Mouse (Mus musculus) liver, embryonic 12.5 days (tissue): ENCODE measurements around the gene Cpn2. TPM values are rescaled to one million over a fixed set of nuclear protein-coding genes. Genes with fewer than 3 reads are reported as not detected.
A peak's percentile ranks its signal among the peaks of the same experiment; 100 is the strongest.

ENCODE experiments used
- ATAC-seq: fragments of 200-750 bp; cut with Nextera tagmentation; 2 replicates; pipeline ENCODE4 v1.8.0; 2017; ENCODE audit warnings: moderate number of reproducible peaks, mild to moderate bottlenecking, moderate library complexity
- H3K27ac ChIP-seq: fragments of 300-500 bp; sonication (generic); 2 replicates; pipeline ENCODE4 v1.5.1; 2016; ENCODE audit warnings: mild to moderate bottlenecking
- H3K27me3 ChIP-seq: fragments of 300-500 bp; sonication (generic); replicated peaks from 2 replicates; pipeline ENCODE4 v1.6.1; 2016; ENCODE audit warnings: mild to moderate bottlenecking, moderate library complexity
- H3K36me3 ChIP-seq: fragments of 300-500 bp; sonication (generic); 2 replicates; pipeline ENCODE4 v1.6.1; 2016; ENCODE audit warnings: mild to moderate bottlenecking, moderate library complexity
- H3K4me1 ChIP-seq: fragments of 300-500 bp; sonication (generic); 2 replicates; pipeline ENCODE4 v1.6.1; 2016
- H3K4me2 ChIP-seq: fragments of 300-500 bp; sonication (generic); 2 replicates; pipeline ENCODE4 v1.6.1; 2016; ENCODE audit warnings: mild to moderate bottlenecking, moderate library complexity
- H3K4me3 ChIP-seq: fragments of 300-500 bp; sonication (generic); 2 replicates; pipeline ENCODE4 v1.5.1; 2016; ENCODE audit warnings: mild to moderate bottlenecking, moderate library complexity
- H3K9ac ChIP-seq: fragments of 300-500 bp; sonication (generic); 2 replicates; pipeline ENCODE4 v1.6.1; 2016; ENCODE audit warnings: mild to moderate bottlenecking, moderate library complexity
- H3K9me3 ChIP-seq: fragments of 300-500 bp; sonication (generic); replicated peaks from 2 replicates; pipeline ENCODE4 v1.6.1; 2016; ENCODE audit warnings: mild to moderate bottlenecking, moderate library complexity
- WGBS: fragments of 180-500 bp; shearing (Covaris S2); methylation state at CpG from one replicate; pipeline ENCODE4 v1.1.7; 2016; ENCODE audit not compliant: insufficient replicate concordance; 5-methylcytosine and 5-hydroxymethylcytosine counted together
- polyA plus RNA-seq: library from polyadenylated mRNA; unstranded; fragments of >200 nt; fragmentation: Nextera tagmentation; extraction: Ambion mirVana; gene quantifications from 2 replicates; pipeline ENCODE4 v1.2.1, GENCODE M21; 2016

Cpn2 gene
- 1.5 and 1.6 TPM in 2 replicates for polyA plus RNA-seq

DNA sequence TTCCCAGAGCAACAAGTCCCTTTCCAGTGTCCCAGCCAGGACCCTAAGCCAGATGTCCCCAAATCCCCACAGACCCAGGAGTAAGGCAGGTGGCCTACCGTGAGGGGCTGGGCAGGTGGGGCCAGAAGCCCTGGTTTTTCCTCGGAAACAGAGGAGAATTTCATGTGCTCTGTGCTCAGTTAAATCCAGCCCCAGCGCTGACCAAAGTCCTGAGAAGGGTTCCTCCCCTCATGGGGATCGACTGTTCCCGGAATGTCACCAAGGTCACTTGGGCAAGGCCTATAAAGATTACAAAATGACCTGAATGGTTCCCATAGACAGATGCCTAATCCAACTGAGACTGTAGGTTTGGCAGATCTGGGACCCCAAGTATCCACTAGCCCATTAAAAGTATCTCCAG is at the start of gene Cpn2:
Cpn2 (minus strand) TSS at position 141 of the 400 bp plus-strand sequence.
- Histone ChIP-seq H3K27ac (peak within 1 kb of the TSS; percentile 42; the same call in 1 of the 2 replicates), H3K4me1 (peaks cover 11% of the 10 kb centered on the region; the same call in 1 of the 2 replicates), H3K9ac (peak within 1 kb of the TSS; percentile 39; the same call in 1 of the 2 replicates), H3K9me3 (no peaks in the 10 kb centered on the region), H3K27me3 (no peaks in the 10 kb centered on the region), H3K4me2 (peak within 1 kb of the TSS; percentile 32), H3K36me3 (no peaks in the 10 kb centered on the region), H3K4me3 (peak within 1 kb of the TSS; percentile 16; the same call in 1 of the 2 replicates)
- no peak for ATAC-seq
- 66% methylated on average over 5 of the region's 5 CpGs for WGBS

DNA sequence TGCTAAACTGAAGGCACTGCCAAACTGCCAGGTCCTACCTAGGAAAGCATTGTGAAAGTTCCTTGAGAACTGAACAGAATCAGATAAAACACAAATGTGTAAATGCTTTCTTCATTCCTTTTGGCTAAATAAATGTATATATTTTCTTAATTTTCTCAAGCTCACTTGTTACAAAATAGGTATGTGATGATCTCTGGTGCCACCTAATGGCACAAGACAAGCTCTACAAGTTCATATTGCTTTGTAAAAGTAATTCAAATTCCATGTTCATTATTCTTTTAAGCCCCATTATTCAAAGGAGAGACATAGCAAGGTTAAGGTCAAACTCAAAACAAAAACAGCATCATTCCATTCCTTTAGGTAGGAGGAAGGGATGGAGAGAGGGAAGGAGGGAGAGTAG is 46.9 kb upstream of the Cpn2 start:
- no peak for ATAC-seq
- no peak overlapping the region for H3K4me2 ChIP-seq
- peaks cover 14% of the 10 kb centered on the region for H3K27me3 ChIP-seq
- H3K36me3 ChIP-seq = peaks cover 48% of the 10 kb centered on the region
- H3K27ac ChIP-seq = no peak overlapping the region
- no peaks in the 10 kb centered on the region for H3K9me3 ChIP-seq
- no peak overlapping the region for H3K4me3 ChIP-seq
- H3K9ac ChIP-seq = no peak overlapping the region
- H3K4me1 ChIP-seq = peaks cover 29% of the 10 kb centered on the region

DNA sequence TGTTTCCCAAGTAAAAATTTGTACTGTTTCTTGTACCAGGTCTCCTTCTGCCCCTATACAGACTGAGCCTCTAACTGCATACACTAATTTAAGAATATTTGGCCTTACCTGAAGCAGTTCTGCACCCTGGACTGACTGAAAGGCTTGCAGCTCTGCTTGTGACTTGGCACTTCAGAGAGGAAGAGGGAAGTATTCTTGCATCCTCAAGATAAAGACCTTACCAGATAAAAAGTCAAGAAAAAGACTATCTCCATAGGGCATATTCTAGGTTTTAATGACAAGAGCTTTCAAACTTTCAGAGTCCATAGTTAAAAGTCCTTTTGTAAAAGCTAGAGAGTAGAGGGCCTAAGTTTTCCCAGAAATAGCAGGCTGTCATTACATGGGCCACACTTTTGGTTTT is 43.3 kb upstream of the Cpn2 start, which contains the start of gene Gp5:
Gp5 (minus strand) TSS at position 133 of the 400 bp plus-strand sequence.
- H3K36me3 ChIP-seq = peaks cover 17% of the 10 kb centered on the region

DNA sequence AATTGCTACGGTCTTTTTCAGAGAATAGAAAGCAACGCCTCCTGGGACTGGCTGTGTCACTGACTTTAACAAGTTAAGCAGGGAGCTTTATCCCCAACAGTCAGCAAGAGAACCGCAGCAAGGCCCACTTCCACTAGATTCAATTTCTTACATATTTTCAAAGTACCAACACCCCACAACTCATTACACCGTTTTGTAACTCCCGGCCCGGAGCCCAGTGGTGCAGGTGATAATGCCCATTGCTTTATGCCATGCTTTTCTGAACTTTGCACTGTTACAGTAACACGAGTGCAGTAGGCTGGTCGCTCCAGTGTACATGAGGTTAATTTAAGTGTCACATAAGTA is 42.8 kb upstream of the Cpn2 start:
- ATAC-seq = no peak
- Histone ChIP-seq H3K27ac (peak overlapping the region; percentile 30), H3K36me3 (peaks cover 13% of the 10 kb centered on the region), H3K9ac (no peak overlapping the region), H3K9me3 (no peaks in the 10 kb centered on the region), H3K4me2 (peak overlapping the region; percentile 94), H3K4me1 (peaks cover 45% of the 10 kb centered on the region), H3K4me3 (peak overlapping the region; percentile 63), H3K27me3 (peaks cover 51% of the 10 kb centered on the region)
- WGBS = 21% methylated on average over 8 of the region's 8 CpGs

More for the DNA sequence above, 43.3 kb upstream of the Cpn2 start, which contains the start of gene Gp5:
- peak; percentile 74 for ATAC-seq
- Histone ChIP-seq H3K9me3 (no peaks in the 10 kb centered on the region), H3K4me1 (peaks cover 45% of the 10 kb centered on the region), H3K4me2 (peak within 1 kb of the TSS; percentile 94), H3K4me3 (peak within 1 kb of the TSS; percentile 63), H3K27me3 (peaks cover 49% of the 10 kb centered on the region), H3K9ac (peak within 1 kb of the TSS; percentile 42; the same call in 1 of the 2 replicates), H3K27ac (peak within 1 kb of the TSS; percentile 62)

DNA sequence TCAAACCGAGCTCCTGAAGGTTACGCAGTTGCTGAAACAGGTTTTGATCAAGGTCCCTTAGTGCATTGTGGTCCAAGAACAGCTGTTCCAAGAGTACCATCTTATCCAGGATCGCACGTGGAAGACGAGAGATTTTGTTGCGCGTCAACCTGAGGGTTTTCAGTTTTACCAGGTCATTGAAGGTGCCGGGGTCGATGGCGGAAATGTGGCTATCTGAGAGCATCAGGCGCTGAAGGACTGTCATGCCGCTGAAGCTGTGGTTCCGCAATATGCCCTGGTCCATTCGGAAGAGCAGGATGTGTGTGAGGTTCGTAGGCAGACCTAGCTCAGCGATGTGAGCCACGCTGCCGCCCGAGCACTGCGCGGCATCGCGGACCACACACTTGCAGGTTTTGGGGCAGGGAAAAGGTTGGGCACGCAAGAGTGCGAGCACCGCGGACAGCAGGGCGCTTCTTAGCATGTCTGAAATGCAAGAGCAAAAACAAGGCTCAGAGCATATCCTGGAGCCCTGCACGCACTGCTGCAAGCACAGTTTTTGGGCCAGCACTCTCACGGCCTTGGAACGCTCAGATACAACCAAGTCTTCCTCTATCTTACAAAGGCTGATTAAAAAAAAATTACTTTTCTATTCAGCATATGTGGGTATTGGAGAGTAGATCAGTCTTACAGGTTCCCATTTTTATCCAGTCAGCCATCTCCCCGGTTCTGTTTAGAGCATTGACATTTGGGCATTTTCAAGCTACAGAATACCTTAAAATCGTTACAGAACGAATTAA is 42.3 kb upstream of the Cpn2 start:
- Histone ChIP-seq H3K27me3 (peaks cover 54% of the 10 kb centered on the region), H3K27ac (peak overlapping the region; percentile 30; the same call in 1 of the 2 replicates), H3K4me1 (peaks cover 45% of the 10 kb centered on the region), H3K4me2 (peak overlapping the region; percentile 94), H3K36me3 (peaks cover 8% of the 10 kb centered on the region), H3K4me3 (peak overlapping the region; percentile 63), H3K9me3 (no peaks in the 10 kb centered on the region), H3K9ac (peak overlapping the region; percentile 65)
- peak; percentile 11; the same call in 1 of the 2 replicates for ATAC-seq
- WGBS = 2% methylated on average over 34 of the region's 34 CpGs

DNA sequence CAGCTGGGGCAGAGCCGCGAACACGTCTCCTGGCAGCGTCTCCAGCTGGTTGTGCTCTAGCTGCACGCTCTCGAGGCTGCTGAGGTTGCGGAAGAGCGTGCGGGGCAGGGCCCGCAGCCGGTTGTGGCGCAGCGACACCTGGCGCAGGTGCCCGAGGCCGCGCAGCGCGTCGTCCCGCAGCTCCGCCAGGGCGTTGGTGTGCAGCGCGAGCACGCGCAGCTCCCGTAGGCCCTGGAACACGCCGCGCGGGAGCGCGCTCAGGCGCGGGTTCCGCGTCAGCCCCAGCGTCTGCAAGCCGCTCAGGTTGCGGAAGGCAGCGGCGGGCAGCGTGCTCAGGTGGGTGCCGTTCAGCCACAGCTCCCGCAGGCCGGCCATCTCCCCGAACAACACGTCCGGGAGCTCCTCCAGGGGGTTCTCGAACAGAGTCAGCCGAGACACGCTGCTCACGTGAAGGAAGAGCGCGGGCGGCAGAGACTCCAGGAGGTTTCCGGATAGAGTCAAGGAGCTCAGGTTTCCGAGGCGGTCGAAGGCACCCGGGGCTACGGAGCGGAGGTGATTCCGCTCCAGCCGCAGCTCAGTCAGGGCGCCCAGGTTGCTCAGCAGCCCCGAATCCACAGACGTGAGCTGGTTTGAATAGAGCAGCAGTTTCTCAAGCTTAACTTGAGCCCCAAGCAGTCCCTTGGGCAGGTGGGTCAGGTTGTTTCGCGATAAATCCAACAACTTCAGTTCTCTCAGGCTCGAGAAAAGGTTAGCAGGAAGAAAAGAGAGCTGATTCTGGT is 41.5 kb upstream of the Cpn2 start:
- H3K36me3 ChIP-seq = peaks cover 6% of the 10 kb centered on the region; the same call in 1 of the 2 replicates
- H3K4me2 ChIP-seq = peak overlapping the region; percentile 94
- 0 out of 2 replicates have a peak overlapping the region, but pooled peaks have one; percentile 32 for H3K27ac ChIP-seq
- peak overlapping the region; percentile 63 for H3K4me3 ChIP-seq
- no peaks in the 10 kb centered on the region for H3K9me3 ChIP-seq
- ATAC-seq = peak; percentile 33; the same call in 1 of the 2 replicates
- WGBS = under 1% methylated on average over 72 of the region's 72 CpGs
- peak overlapping the region; percentile 65 for H3K9ac ChIP-seq
- H3K27me3 ChIP-seq = peaks cover 60% of the 10 kb centered on the region
- H3K4me1 ChIP-seq = peaks cover 45% of the 10 kb centered on the region

DNA sequence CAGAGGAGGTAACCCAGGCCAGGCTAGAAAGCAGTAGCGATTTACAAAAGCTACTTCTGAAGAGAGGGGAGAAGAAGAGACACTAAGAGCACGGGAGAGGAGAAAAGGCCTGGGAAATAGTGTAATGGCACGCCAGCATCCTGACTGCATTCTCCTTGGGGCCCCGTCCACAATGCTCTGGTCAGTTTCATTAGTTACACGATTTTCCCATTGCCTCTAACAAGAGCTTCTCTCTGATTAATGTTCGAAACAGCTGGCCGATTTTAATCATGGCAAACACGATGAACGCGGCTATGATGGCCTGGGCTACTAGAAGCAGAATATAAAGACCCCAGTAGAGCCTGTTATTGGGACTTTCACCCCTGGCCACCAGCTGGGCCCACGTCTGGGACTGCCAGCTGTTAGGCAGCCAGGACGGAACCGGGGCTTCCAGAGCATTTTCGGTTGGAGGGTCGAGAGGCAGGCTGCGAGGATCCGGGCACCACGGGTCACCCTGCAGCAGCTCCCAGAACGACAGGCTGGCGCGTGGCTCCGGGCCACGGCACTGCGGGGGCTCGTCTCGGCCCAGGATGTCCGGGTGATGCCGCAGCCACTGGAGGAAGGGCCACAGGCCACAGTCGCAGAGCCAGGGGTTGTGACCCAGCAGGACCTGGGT is 40.8 kb upstream of the Cpn2 start:
- Histone ChIP-seq H3K27me3 (peaks cover 64% of the 10 kb centered on the region), H3K9ac (peak overlapping the region; percentile 65), H3K4me2 (peak overlapping the region; percentile 94), H3K9me3 (no peaks in the 10 kb centered on the region), H3K4me3 (peak overlapping the region; percentile 63), H3K36me3 (peaks cover 6% of the 10 kb centered on the region; the same call in 1 of the 2 replicates), H3K27ac (no peak overlapping the region), H3K4me1 (peaks cover 45% of the 10 kb centered on the region)
- WGBS = 21% methylated on average over 29 of the region's 29 CpGs
- ATAC-seq = no peak

DNA sequence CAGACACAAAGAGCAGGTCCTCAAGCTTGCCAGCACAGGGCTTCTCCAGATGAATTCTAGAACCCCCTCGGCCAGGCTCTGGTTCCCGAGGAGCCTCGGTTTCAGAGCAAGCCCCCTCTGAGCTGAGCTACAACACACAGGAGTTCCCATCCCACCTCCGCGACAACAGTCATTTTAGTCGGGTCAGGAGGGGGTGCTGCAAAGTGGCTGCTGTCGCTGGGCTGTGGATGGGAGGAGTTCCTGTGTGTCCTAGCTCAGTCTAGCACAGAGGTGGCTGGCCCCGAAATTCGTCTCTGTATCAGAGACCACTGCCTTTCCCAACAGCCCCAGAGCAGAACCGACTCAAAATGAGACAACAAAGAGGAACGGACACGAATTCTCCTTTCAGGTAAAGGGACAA is 40.0 kb upstream of the Cpn2 start:
- H3K27me3 ChIP-seq = peaks cover 70% of the 10 kb centered on the region
- H3K4me1 ChIP-seq = peaks cover 45% of the 10 kb centered on the region
- peak overlapping the region; percentile 63; the same call in 1 of the 2 replicates for H3K4me3 ChIP-seq
- H3K36me3 ChIP-seq = peaks cover 6% of the 10 kb centered on the region; the same call in 1 of the 2 replicates
- WGBS = 46% methylated on average over 12 of the region's 12 CpGs
- no peak overlapping the region for H3K27ac ChIP-seq
- no peak for ATAC-seq
- H3K4me2 ChIP-seq = 0 out of 2 replicates have a peak overlapping the region, but pooled peaks have one; percentile 94
- no peak overlapping the region for H3K9ac ChIP-seq
- H3K9me3 ChIP-seq = no peaks in the 10 kb centered on the region

DNA sequence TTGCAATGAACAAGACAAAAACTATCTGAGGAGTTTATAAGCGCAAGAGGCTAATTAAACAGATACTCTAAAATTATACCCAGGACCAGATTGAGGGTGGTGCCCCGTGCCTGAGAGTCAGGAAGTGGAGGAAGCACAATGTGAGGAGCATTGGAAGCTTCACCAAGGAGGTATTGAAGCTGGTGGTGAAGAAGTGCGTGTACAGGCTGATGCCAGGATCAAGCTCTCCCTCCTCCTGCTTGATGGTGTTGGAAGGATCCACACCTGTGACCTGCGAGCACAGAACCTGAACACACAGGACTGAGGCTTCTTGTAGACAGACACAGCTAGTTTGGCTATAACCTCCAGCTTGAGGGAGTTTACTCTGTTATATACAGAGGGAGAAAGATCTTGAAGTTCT is 38.8 kb upstream of the Cpn2 start:
- no peak for ATAC-seq
- no peak overlapping the region for H3K4me2 ChIP-seq
- no peak overlapping the region for H3K9ac ChIP-seq
- no peak overlapping the region for H3K27ac ChIP-seq
- no peaks in the 10 kb centered on the region for H3K36me3 ChIP-seq
- H3K9me3 ChIP-seq = no peaks in the 10 kb centered on the region
- peaks cover 78% of the 10 kb centered on the region for H3K27me3 ChIP-seq
- no peak overlapping the region for H3K4me3 ChIP-seq
- H3K4me1 ChIP-seq = peaks cover 34% of the 10 kb centered on the region
- 65% methylated on average over 4 of the region's 4 CpGs for WGBS

DNA sequence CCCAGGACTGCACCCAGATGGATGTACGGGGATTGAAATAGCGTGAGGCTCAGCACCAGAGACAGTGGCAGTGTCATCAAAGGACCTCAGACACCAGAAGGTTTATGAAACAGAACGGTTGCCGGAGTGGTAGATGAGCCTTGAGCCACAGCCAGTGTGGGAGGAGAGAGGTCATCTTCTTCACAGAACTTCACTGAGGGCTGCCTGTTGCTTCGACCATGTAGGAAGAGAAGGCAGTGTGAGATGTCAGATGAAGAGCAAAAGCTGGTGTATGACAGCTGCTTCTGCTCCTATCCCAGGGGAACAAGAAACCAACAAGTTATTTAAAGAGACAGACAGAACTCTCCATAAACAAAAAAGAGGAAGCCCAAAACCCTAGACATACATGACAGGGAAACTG is 36.9 kb upstream of the Cpn2 start:
- ATAC-seq = no peak
- H3K27me3 ChIP-seq = peaks cover 78% of the 10 kb centered on the region
- WGBS = 53% methylated on average over 5 of the region's 5 CpGs

DNA sequence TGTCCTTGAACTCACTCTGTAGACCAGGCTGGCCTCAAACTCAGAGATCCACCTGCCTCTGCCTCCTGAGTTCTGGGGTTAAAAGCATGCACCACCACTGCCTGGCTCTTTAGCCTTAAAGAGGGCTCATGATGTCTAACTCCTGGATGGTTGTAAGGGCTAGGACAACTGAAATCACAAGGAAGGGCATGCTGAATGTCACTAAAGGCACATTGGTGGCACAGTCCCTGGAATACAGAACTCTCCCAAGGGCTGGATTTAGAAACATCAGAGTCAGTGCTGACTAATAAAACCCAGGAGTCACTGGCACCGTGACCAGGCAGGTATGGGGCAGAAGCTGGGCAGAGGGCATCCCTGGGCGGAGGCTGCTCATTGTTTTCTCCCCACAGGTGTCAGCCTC is 36.1 kb upstream of the Cpn2 start:
- 55% methylated on average over 2 of the region's 2 CpGs for WGBS
- Histone ChIP-seq H3K4me3 (no peak overlapping the region), H3K36me3 (no peaks in the 10 kb centered on the region), H3K4me1 (peaks cover 7% of the 10 kb centered on the region), H3K27me3 (peaks cover 72% of the 10 kb centered on the region), H3K9ac (no peak overlapping the region), H3K9me3 (no peaks in the 10 kb centered on the region), H3K27ac (no peak overlapping the region), H3K4me2 (no peak overlapping the region)
- no peak for ATAC-seq

More for the DNA sequence above, 36.9 kb upstream of the Cpn2 start:
- no peaks in the 10 kb centered on the region for H3K9me3 ChIP-seq
- H3K27ac ChIP-seq = no peak overlapping the region
- H3K4me2 ChIP-seq = no peak overlapping the region
- H3K9ac ChIP-seq = no peak overlapping the region
- no peak overlapping the region for H3K4me3 ChIP-seq
- H3K36me3 ChIP-seq = no peaks in the 10 kb centered on the region
- peaks cover 15% of the 10 kb centered on the region for H3K4me1 ChIP-seq
